Comparison of ENCODE assay signal across 14 mouse cellular contexts in genomic region chr14:27246424-27246823, GRCm38 (mm10).
A peak's percentile ranks its signal among the peaks of the same experiment; 100 is the strongest.
DNase-seq lines count a peak whose midpoint lies in the region; ATAC-seq and TF ChIP-seq lines count a peak whose summit lies in the region.
"Had no signal": no experiment of that assay in that cellular context is flagged by ENCODE, and none has a peak within 500 bp of the region (broad histone marks: within the 10 kb centered on the region; RNA-seq: fewer than 3 reads in every experiment).

No protein-coding gene starts in this region.

- no peak overlapping the region for H3K4me3 ChIP-seq in heart, adult 2 months
- no peak overlapping the region for H3K4me3 ChIP-seq in heart, embryonic 11.5 days (ENCODE audit: low read depth, low read length)
- H3K4me3 ChIP-seq in hindbrain, embryonic 14.5 days (replicated peaks; ENCODE audit: low read length) = no peak overlapping the region
- H3K4me3 ChIP-seq in midbrain, embryonic 16.5 days (ENCODE audit: low read depth, low read length) = no peak overlapping the region
- no peak overlapping the region for H3K4me3 ChIP-seq in neural tube, embryonic 15.5 days (replicated peaks)
- H3K4me3 ChIP-seq: embryonic facial prominence, embryonic 10.5 days; midbrain, embryonic 10.5 days had no signal

- no peak for TF ChIP-seq POLR2A in heart, adult 2 months (IDR thresholded peaks at IDR 0.05; ENCODE audit: insufficient read depth, low read depth, low read length)

- intact Hi-C loops in heart, adult 2 months (cut with DNase I) = loop anchor here (5.0 kb wide), 3 partner anchors 54 to 166 kb away; no protein-coding TSS in a partner anchor

- TF ChIP-seq CTCF in heart, adult 2 months (IDR thresholded peaks at IDR 0.05) = no peak

- WGBS in heart, adult 2 months = 54% methylated on average over 5 of the region's 5 CpGs
- 76% methylated on average over 5 of the region's 5 CpGs for WGBS in heart, embryonic 11.5 days (ENCODE audit: insufficient replicate concordance)
- WGBS in hindbrain, embryonic 14.5 days = 86% methylated on average over 5 of the region's 5 CpGs
- 84% methylated on average over 5 of the region's 5 CpGs for WGBS in midbrain, embryonic 16.5 days
- WGBS in neural tube, embryonic 15.5 days = 88% methylated on average over 5 of the region's 5 CpGs

- ATAC-seq in heart, embryonic 11.5 days (replicated peaks; ENCODE audit: insufficient number of reproducible peaks, low FRiP score, low TSS enrichment) = no peak
- ATAC-seq in hindbrain, embryonic 14.5 days (ENCODE audit: low FRiP score) = no peak
- no peak for ATAC-seq in midbrain, embryonic 16.5 days
- ATAC-seq in neural tube, embryonic 15.5 days (ENCODE audit: low FRiP score) = no peak
- ATAC-seq: forebrain, embryonic 14.5 days; hindbrain, embryonic 16.5 days had no signal

- H3K27ac ChIP-seq in heart, adult 2 months = peak overlapping the region; percentile 70
- H3K27ac ChIP-seq in heart, embryonic 11.5 days (ENCODE audit: low read depth, low read length) = no peak overlapping the region
- H3K27ac ChIP-seq in hindbrain, embryonic 14.5 days = no peak overlapping the region
- H3K27ac ChIP-seq in midbrain, embryonic 16.5 days (ENCODE audit: low read length) = no peak overlapping the region
- no peak overlapping the region for H3K27ac ChIP-seq in neural tube, embryonic 15.5 days (replicated peaks)
- H3K27ac ChIP-seq: embryonic facial prominence, embryonic 10.5 days; midbrain, embryonic 10.5 days had no signal

- peaks cover 4% of the 10 kb centered on the region for H3K79me2 ChIP-seq in heart, adult 2 months (replicated peaks; ENCODE audit: control insufficient read depth, insufficient read depth, low read length)

- no peaks in the 10 kb centered on the region for H3K9me3 ChIP-seq in heart, embryonic 11.5 days (replicated peaks; ENCODE audit: control insufficient read depth, low read length)
- no peaks in the 10 kb centered on the region for H3K9me3 ChIP-seq in hindbrain, embryonic 14.5 days (ENCODE audit: control insufficient read depth, low read length)
- no peaks in the 10 kb centered on the region for H3K9me3 ChIP-seq in midbrain, embryonic 16.5 days (replicated peaks; ENCODE audit: control insufficient read depth, low read length, poor library complexity, severe bottlenecking)
- no peaks in the 10 kb centered on the region for H3K9me3 ChIP-seq in neural tube, embryonic 15.5 days (replicated peaks)
- H3K9me3 ChIP-seq: embryonic facial prominence, embryonic 10.5 days; midbrain, embryonic 10.5 days had no signal

- H3K27me3 ChIP-seq in heart, adult 2 months (ENCODE audit: control insufficient read depth, insufficient read depth, low read length) = no peaks in the 10 kb centered on the region
- H3K27me3 ChIP-seq in heart, embryonic 11.5 days (ENCODE audit: control insufficient read depth, insufficient read depth, low read length) = no peaks in the 10 kb centered on the region
- H3K27me3 ChIP-seq in hindbrain, embryonic 14.5 days (ENCODE audit: control insufficient read depth, insufficient read depth, low read length) = no peaks in the 10 kb centered on the region
- H3K27me3 ChIP-seq in midbrain, embryonic 16.5 days (ENCODE audit: control insufficient read depth, insufficient read depth, low read depth, low read length) = no peaks in the 10 kb centered on the region
- no peaks in the 10 kb centered on the region for H3K27me3 ChIP-seq in neural tube, embryonic 15.5 days (replicated peaks)

- H3K36me3 ChIP-seq in heart, adult 2 months (ENCODE audit: control insufficient read depth, insufficient read depth, low read length) = peaks cover 14% of the 10 kb centered on the region
- H3K36me3 ChIP-seq in heart, embryonic 11.5 days (ENCODE audit: control insufficient read depth, insufficient read depth, low read length) = no peaks in the 10 kb centered on the region
- no peaks in the 10 kb centered on the region for H3K36me3 ChIP-seq in hindbrain, embryonic 14.5 days (replicated peaks; ENCODE audit: control insufficient read depth, insufficient read depth)
- H3K36me3 ChIP-seq in midbrain, embryonic 16.5 days (ENCODE audit: control insufficient read depth, insufficient read depth, low read length) = no peaks in the 10 kb centered on the region
- H3K36me3 ChIP-seq in neural tube, embryonic 15.5 days = no peaks in the 10 kb centered on the region
- H3K36me3 ChIP-seq: embryonic facial prominence, embryonic 10.5 days; midbrain, embryonic 10.5 days had no signal

- TF ChIP-seq EP300 in heart, adult 2 months (IDR thresholded peaks at IDR 0.05; ENCODE audit: insufficient read depth, low read depth, low read length) = no peak

- H3K9ac ChIP-seq in heart, adult 2 months (ENCODE audit: low read depth, low read length) = no peak overlapping the region
- H3K9ac ChIP-seq in heart, embryonic 11.5 days (ENCODE audit: low read depth, low read length) = no peak overlapping the region
- no peak overlapping the region for H3K9ac ChIP-seq in hindbrain, embryonic 14.5 days
- H3K9ac ChIP-seq in midbrain, embryonic 16.5 days (ENCODE audit: low read depth, low read length) = no peak overlapping the region
- no peak overlapping the region for H3K9ac ChIP-seq in neural tube, embryonic 15.5 days (replicated peaks)

- H3K4me2 ChIP-seq in heart, embryonic 11.5 days = no peak overlapping the region
- H3K4me2 ChIP-seq in hindbrain, embryonic 14.5 days (replicated peaks) = no peak overlapping the region
- no peak overlapping the region for H3K4me2 ChIP-seq in midbrain, embryonic 16.5 days (ENCODE audit: low read length)
- no peak overlapping the region for H3K4me2 ChIP-seq in neural tube, embryonic 15.5 days
- H3K4me2 ChIP-seq: liver, embryonic 11.5 days had no signal

- peak; percentile 46 to 51 for DNase-seq in heart, adult 2 months
- DNase-seq in brain, adult 2 months (ENCODE audit: low read depth, low spot score) = peak; percentile 64
- DNase-seq in cerebellum, adult 8-10 months = peak; percentile 52
- DNase-seq in kidney, postnatal 25 days = peak; percentile 63 to 76
- DNase-seq in hindbrain, embryonic 14.5 days (ENCODE audit: low spot score) = no peak
- DNase-seq: retina, postnatal 1 day had no signal

- peaks cover 29% of the 10 kb centered on the region for H3K4me1 ChIP-seq in heart, adult 2 months (ENCODE audit: control insufficient read depth, insufficient read depth, low read length)
- peaks cover 5% of the 10 kb centered on the region; the same call in 1 of the 2 replicates for H3K4me1 ChIP-seq in heart, embryonic 11.5 days (ENCODE audit: control insufficient read depth, insufficient read depth, low read length)
- no peaks in the 10 kb centered on the region for H3K4me1 ChIP-seq in hindbrain, embryonic 14.5 days (replicated peaks; ENCODE audit: control insufficient read depth, insufficient read depth, low read length)
- H3K4me1 ChIP-seq in midbrain, embryonic 16.5 days (ENCODE audit: control insufficient read depth, insufficient read depth, low read length) = no peaks in the 10 kb centered on the region
- H3K4me1 ChIP-seq in neural tube, embryonic 15.5 days = no peaks in the 10 kb centered on the region
- H3K4me1 ChIP-seq: embryonic facial prominence, embryonic 10.5 days; midbrain, embryonic 10.5 days had no signal
